Mouse (Mus musculus): Measurements from ENCODE around the gene Nat14.
A peak's percentile ranks its signal among the peaks of the same experiment; 100 is the strongest.

Gene Nat14

DNA sequence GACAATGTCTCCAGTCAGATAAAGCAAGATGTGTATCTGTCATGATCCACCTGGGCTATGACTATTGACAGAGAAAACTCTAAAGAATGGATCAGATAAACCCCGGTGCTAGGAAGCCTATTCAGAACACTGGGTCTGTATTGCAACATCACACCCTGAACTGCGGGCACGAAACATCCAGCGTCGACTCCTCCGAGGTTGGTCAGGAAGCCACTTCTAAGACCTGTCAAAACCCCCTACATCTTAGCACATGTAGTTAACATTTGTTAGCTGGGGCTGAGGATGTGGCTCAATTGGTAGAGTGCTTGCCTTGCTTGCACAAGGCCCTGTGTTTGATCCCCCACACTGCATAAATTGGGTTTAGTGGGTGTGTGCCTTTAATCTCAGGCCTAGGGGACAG, 26.6 kb downstream of the Nat14 start:
- DNase-seq (ENCODE audit: low spot score) = no peak

DNA sequence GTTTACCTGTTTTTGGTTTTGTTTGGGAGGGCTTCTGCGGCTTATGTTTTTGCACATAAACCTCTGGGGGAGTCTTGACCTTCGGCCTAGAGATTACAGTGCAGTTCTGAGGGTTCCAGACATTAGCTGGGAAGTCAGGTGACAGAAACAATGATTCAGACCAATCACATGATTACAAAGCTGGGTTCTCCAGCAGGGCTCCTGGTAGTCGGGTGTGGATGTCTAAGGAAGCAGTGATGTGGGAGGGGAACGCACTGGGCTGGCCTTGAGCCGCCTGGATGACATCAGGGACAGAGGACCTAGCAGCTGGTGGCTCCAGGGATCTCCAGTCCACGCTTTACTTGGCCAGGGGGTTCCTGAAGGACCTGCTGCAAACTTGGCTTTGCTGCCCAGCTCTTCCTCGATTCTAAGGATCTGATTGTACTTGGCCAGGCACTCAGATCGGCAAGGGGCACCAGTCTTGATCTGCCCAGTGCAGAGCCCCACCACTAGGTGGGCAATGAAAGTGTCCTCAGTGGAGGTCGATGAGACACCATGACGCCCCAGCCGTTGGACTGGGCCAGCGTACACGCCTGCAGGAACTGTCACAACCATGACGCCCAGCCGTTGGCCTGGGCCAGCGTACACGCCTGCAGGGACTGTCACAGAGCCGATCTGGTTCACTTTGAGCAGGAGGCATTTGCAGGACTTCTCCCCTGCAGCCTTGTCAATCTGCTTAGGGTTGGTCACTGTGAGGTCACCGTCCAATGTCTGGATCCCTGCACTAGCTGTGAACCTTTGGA, 28.9 kb downstream of the Nat14 start:
- no peak for DNase-seq (ENCODE audit: low spot score)

DNA sequence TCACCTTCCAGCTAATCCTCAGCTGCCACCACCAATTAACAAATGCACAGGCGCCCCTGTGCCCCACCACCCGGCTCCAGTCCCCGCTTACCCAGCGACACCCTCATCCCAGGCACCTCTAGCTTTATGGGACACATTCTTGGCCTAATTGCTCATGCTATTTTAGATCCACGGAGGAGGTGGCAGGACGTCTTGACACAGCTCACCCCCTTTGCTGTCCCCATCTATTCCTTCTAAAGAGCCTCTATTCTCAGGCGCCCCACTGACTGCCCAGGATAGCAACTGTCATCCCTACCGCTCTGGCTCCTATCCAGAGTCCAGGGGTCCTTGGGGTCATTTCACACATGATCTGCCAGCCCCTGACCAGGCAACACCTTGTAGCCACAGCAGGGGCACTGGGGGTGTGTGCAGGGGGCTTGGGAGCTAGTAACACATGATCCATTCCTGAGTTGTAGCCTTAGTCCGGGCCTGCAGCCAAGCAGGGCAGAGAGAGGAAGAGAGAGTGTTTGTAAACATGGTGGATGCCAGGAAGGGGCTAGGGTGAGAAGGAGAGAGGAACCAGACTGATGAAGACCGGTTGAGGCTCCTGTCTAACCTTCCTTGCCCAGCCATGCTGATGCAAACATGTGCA, 32.1 kb downstream of the Nat14 start:
- DNase-seq (ENCODE audit: low spot score) = no peak

DNA sequence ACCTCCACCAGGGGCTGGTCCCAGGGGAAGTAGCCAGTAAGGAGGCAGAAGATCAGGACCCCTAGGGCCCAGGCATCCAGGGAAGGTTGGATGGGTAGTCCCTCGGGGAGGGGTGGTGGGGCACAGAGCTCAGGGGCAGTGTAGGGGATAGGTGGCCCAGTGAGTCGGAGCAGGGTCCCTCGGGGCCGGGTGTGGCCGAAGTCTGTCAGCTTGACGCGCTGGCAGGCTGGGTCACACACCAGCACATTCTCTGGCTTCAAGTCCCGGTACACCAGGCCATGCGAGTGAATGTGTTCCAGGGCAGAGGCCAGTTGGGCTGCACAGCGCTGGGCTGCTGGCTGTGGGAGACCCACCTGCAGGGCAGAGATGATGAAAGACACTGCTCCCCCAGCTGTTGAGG, 35.5 kb downstream of the Nat14 start:
- DNase-seq (ENCODE audit: low spot score) = no peak

DNA sequence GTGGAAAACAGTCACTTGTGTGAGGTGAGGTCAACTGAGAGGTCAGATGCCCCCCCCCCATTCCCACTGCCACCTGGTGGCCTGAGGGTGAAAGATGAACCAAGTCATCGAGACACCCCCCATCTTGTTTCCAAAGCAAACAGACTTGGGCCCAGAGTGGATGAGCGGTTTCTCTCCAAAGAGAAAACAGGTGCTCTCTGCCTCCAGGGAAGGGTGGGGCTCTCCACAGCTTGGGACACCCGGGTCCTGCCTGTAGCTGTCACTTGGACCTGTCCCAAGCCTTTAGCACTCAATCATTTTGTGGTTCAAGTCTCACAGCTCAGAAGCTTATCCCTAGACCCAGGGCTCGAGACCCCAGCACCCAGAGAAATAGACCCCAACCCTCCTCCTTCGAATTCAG, 41.7 kb downstream of the Nat14 start:
- no peak for DNase-seq (ENCODE audit: low spot score)

DNA sequence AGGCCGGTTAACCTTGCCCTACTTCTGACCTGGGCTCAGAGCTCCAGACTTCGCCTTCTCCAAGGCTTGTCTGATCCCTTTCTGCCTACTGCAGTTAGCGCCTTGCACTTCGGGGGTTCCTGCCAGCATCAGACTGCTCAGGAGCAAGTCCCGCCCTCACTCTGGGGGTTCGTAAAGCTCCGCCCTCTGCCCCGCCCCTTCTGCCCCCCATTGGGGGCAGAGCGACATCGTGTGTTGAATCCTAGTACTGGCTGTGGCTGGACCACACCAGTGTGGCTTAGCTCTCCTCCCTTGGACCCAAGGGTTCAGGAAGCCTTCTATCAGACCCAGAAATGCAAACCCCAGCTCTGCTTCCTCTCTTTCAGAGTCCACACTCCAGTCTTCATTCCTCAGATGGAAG, 42.4 kb downstream of the Nat14 start, which contains the start of gene Sbk2:
TSS of gene Sbk2 (minus strand) at position 135 of the 400 bp plus-strand sequence.
- peak; percentile 95 for DNase-seq (ENCODE audit: low spot score)

DNA sequence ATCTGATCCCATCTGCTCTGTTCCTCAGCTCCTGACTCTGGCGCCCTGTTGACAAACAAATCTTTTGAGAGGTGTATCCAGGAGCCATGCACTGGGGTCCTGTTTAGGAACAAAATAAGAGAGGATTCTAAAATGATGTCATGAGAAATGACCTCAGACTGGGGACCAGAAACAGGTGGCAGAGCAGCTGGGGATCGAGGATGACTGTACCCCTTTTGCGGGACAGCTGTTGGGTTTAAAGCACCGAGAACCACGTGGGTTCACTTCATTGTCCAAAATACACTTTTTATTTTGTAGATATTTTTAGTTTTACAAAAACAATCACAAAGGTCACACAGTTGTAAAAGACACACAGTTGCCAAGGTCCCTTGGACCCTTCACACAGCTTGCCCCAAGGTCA, 43.2 kb downstream of the Nat14 start:
- no peak for DNase-seq (ENCODE audit: low spot score)

DNA sequence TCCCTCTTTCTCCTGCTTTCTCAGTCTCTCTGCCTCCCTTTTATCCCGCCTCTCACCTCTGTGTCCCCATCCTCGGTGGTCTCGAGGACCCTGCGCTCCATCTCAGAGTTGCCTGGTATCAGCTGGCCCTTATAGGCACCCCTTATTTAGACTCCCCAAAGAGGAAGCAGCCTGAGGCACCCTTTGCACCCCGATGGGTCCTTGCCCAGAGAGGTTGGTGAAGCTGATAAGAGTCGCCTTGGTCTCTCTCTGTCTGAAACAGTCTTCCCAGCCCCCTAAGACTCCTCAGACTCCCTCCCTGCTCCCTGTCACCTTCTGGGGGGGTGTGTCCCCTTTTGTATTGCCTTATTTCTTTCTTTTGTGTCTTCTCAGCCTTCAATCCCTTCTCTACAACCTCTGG, 49.2 kb downstream of the Nat14 start, which contains the start of gene Sbk3:
TSS of gene Sbk3 (minus strand) at position 101 of the 400 bp plus-strand sequence.
- DNase-seq (ENCODE audit: low spot score) = no peak

DNA sequence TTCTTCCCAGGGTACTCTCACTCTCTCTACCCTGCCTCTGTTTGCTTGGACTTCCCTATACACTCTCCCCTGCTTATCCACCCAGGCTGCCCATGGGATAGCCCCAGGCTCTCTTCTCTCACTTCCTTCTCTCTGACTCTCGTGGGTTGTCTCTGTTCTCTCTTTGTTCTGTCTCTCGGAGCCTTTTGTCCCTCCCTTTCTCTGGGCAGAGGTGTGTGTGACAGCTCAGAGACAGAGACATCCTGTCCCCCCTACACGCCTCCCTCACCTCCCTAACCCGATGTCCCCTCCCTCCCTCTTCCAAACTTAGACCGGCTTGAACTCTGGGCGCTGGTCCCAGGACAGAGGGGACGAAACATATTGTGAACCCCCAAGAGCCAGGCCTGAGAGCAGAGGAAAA, 49.9 kb downstream of the Nat14 start:
- no peak for DNase-seq (ENCODE audit: low spot score)

DNA sequence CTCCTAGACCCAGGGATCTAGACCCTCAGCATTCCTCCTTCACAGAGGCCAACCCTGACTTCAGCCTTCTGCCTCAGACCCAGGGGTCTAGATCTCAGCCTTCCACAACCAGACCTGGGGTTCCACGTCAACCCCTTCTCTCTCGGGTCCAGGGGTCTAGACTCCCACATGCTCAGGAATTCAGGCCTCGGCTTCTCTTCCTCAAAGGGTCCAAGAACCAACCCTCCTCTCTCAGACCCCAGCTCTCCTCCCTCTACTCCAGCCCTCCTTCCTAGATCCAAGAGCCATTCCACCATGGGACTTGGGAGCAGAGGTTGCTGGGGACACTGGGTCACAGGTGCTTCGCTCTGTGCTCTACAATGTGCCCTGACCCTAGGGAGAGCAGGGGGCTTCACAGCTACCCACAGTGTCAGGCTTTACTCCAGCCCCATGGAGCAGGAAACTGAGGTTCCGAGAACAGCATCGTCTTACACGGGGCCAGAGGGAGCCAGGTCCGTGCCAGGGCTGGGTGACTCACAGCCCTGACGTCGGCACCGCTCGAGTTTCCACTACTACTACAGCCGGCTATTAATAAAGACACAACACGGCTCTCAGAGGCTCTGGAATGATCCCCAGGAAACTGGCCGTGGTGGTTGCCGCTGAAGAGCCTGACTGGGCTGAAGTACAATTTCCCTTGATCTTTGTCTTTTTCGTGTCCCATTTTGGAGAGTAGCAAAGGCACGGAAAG, 50.7 kb downstream of the Nat14 start:
- no peak for DNase-seq (ENCODE audit: low spot score)

All from testis, postnatal 10 days (tissue).